10 mouse cellular contexts compared by ENCODE assay signal in the genomic region with DNA sequence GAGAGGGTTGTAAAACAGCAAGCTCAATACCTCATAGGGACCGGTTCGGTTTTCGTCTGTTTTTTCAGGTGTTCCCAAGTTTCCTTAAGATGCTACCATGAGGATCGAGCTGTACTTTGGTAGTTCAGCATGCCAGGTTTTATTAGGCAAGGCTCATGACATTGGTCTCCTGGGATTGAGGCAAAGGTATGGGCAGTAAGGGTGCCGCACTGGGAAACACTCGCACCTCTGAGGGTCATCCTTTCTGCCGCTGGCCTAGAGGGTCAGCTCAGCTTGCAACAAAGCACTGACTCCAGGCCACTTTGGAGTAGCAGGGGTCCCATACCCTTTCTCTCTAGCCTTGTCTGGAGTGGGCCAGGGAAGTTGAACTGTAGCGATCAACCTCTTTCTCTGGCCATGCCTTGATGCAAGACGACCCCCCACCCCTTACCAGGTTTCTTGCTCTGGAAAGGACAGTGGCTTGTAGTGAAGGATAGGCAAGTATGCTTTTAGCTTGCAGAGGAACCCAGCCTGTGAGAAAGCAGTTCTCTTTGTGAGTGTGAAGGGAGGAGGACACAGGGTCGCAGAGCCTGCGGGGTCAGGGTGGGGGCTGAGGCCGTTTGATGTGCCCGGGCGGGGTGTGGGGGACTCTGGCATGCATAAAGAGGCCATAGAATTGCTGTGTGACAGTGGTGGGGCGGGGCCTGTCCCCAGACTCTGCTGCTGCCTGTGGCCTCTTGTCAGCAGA. TPM values are rescaled to one million over a fixed set of nuclear protein-coding genes. Genes with fewer than 3 reads are reported as not detected.
DNase-seq lines count a peak whose midpoint lies in the region; ATAC-seq and TF ChIP-seq lines count a peak whose summit lies in the region.
"Had no signal": no experiment of that assay in that cellular context is flagged by ENCODE, and none has a peak within 500 bp of the region (broad histone marks: within the 10 kb centered on the region; RNA-seq: fewer than 3 reads in every experiment).

No protein-coding gene starts in this region.

- no peak for DNase-seq in heart, embryonic 10.5 days (ENCODE audit: low spot score)
- DNase-seq in heart, postnatal 4 days, result no peak
- peak; percentile 68 for DNase-seq in thymus, postnatal 4 days
- DNase-seq in thymus, postnatal 10 days (ENCODE audit: low spot score in 2 of 2), result no peak
- DNase-seq in liver, postnatal 0 days, result no peak
- no peak for DNase-seq in layer of hippocampus, postnatal 10 days (ENCODE audit: low spot score in 2 of 2)
- DNase-seq in ovary, postnatal 10 days (ENCODE audit: low spot score), result no peak
- DNase-seq: cerebellum, adult 9-11 months had no signal

- H3K27ac ChIP-seq in heart, embryonic 10.5 days, result peak overlapping the region; percentile 67
- peak overlapping the region; percentile 64 for H3K27ac ChIP-seq in liver, postnatal 0 days (ENCODE audit: low read depth)

- ATAC-seq in liver, postnatal 0 days, result 0 out of 2 replicates have a peak, but pooled peaks have one; percentile 1
- ATAC-seq in megakaryocyte, adult 5-6 weeks (ENCODE audit: poor library complexity, severe bottlenecking), result no peak

- no peak overlapping the region for H3K4me3 ChIP-seq in heart, embryonic 10.5 days
- peak overlapping the region; percentile 15; the same call in 1 of the 2 replicates for H3K4me3 ChIP-seq in liver, postnatal 0 days (ENCODE audit: low read depth, low read length)

- peak overlapping the region; percentile 44; the same call in 1 of the 2 replicates for H3K9ac ChIP-seq in liver, postnatal 0 days (replicated peaks)

- 19% methylated on average over 15 of the region's 15 CpGs for WGBS in heart, embryonic 10.5 days
- WGBS in liver, postnatal 0 days (ENCODE audit: insufficient replicate concordance), result 50% methylated on average over 15 of the region's 15 CpGs

- H3K4me2 ChIP-seq in liver, postnatal 0 days (ENCODE audit: low read depth, low read length), result peak overlapping the region; percentile 62

- peaks cover 43% of the 10 kb centered on the region for H3K4me1 ChIP-seq in heart, embryonic 10.5 days
- peaks cover 36% of the 10 kb centered on the region for H3K4me1 ChIP-seq in liver, postnatal 0 days (ENCODE audit: insufficient read depth)

- no peak for TF ChIP-seq EP300 in liver, postnatal 0 days (IDR thresholded peaks at IDR 0.05; ENCODE audit: low read depth)

- H3K9me3 ChIP-seq in heart, embryonic 10.5 days, result no peaks in the 10 kb centered on the region
- H3K9me3 ChIP-seq in liver, postnatal 0 days (ENCODE audit: low read length), result no peaks in the 10 kb centered on the region

- no peak for TF ChIP-seq CTCF in liver, postnatal 0 days (IDR thresholded peaks at IDR 0.05; ENCODE audit: low read depth)

- no peaks in the 10 kb centered on the region for H3K36me3 ChIP-seq in heart, embryonic 10.5 days
- no peaks in the 10 kb centered on the region for H3K36me3 ChIP-seq in liver, postnatal 0 days (replicated peaks; ENCODE audit: insufficient read depth, low read length)

- peaks cover 92% of the 10 kb centered on the region for H3K27me3 ChIP-seq in heart, embryonic 10.5 days (ENCODE audit: insufficient read depth, poor library complexity, severe bottlenecking)
- H3K27me3 ChIP-seq in liver, postnatal 0 days (ENCODE audit: insufficient read depth, low read length), result no peaks in the 10 kb centered on the region

RNA-seq across cellular contexts. Expression of gene Slc45a3, which starts 9.2 kb away (rescaled TPM):
- polyA plus RNA-seq in heart, embryonic 10.5 days (2016; fragmentation: Nextera tagmentation; extraction: Ambion mirVana), result 1.1 and 1.9 TPM in 2 replicates
- total RNA-seq in heart, postnatal 4 days (2021), result 1 to 10 TPM; 2.1 to 2.3 TPM
- 4.3 and 6.0 TPM in 2 replicates for polyA plus RNA-seq in liver, postnatal 0 days (2015; fragmentation: Nextera tagmentation; extraction: Ambion mirVana)
- total RNA-seq in layer of hippocampus, postnatal 10 days (2021), result under 1 TPM; 0.13 to 0.48 TPM
- 0.16 and 0.46 TPM in 2 replicates for total RNA-seq in megakaryocyte, adult 5-6 weeks (2015)
- total RNA-seq in megakaryocyte, adult 5-6 weeks (2017), result 0.33 TPM in 1 of 2 replicates, not detected in the other
- total RNA-seq: monocyte, adult 5-6 weeks had no signal

RNA-seq across cellular contexts. Expression of gene Elk4, which starts 35.5 kb away (rescaled TPM):
- polyA plus RNA-seq in heart, embryonic 10.5 days (2016; fragmentation: Nextera tagmentation; extraction: Ambion mirVana), result 12.2 and 15.3 TPM in 2 replicates
- total RNA-seq in heart, postnatal 4 days (2021), result 100 to 1,000 TPM; 104 to 110 TPM
- 10.7 and 14.6 TPM in 2 replicates for polyA plus RNA-seq in liver, postnatal 0 days (2015; fragmentation: Nextera tagmentation; extraction: Ambion mirVana)
- 10 to 100 TPM; 60.1 to 61.6 TPM for total RNA-seq in layer of hippocampus, postnatal 10 days (2021)
- 90.6 and 94.3 TPM in 2 replicates for total RNA-seq in megakaryocyte, adult 5-6 weeks (2015)
- 53.1 and 63.6 TPM in 2 replicates for total RNA-seq in megakaryocyte, adult 5-6 weeks (2017)
